Mouse (Mus musculus) Muller cell, postnatal 12 days (primary cell): Measurements from ENCODE around the gene Ak2.
A peak's percentile ranks its signal among the peaks of the same experiment; 100 is the strongest.

Experiments used
- DNase-seq: peaks from one replicate; pipeline ENCODE4 v3.0.0-alpha.2; 2015; ENCODE audit errors: inconsistent ontology term

Gene Ak2

GRCm38 (mm10) chr4:129009521-129009920 is 17.8 kb downstream of the Ak2 start:
- no peak for DNase-seq

GRCm38 (mm10) chr4:129011604-129012121 is 19.9 kb downstream of the Ak2 start:
- DNase-seq: peak; percentile 98

- no peak for DNase-seq
Observed at GRCm38 (mm10) chr4:129013151-129013864, 21.6 kb downstream of the Ak2 start.

- no peak for DNase-seq
Observed at GRCm38 (mm10) chr4:129016329-129016728, 24.6 kb downstream of the Ak2 start.

- DNase-seq: no peak
Observed at GRCm38 (mm10) chr4:129017150-129017549, 25.4 kb downstream of the Ak2 start.

GRCm38 (mm10) chr4:129018788-129019435 is 27.2 kb downstream of the Ak2 start:
- DNase-seq: no peak

- DNase-seq: no peak
Observed at GRCm38 (mm10) chr4:129019788-129020187, 28.0 kb downstream of the Ak2 start.

GRCm38 (mm10) chr4:129020454-129020853 is 28.7 kb downstream of the Ak2 start:
- DNase-seq: peak; percentile 92

GRCm38 (mm10) chr4:129021426-129021825 is 29.7 kb downstream of the Ak2 start:
- no peak for DNase-seq

GRCm38 (mm10) chr4:129021886-129022285 is 30.1 kb downstream of the Ak2 start:
- no peak for DNase-seq

- DNase-seq: no peak
Observed at GRCm38 (mm10) chr4:129023884-129024283, 32.1 kb downstream of the Ak2 start.

- DNase-seq: peak; percentile 49
Observed at GRCm38 (mm10) chr4:129024775-129025174, 33.0 kb downstream of the Ak2 start.

GRCm38 (mm10) chr4:129025707-129026106 is 33.9 kb downstream of the Ak2 start:
- DNase-seq: no peak

- no peak for DNase-seq
Observed at GRCm38 (mm10) chr4:129030746-129031145, 39.0 kb downstream of the Ak2 start.

GRCm38 (mm10) chr4:129031408-129031965 is 39.7 kb downstream of the Ak2 start:
- DNase-seq: no peak

- no peak for DNase-seq
Observed at GRCm38 (mm10) chr4:129032133-129032962, 40.6 kb downstream of the Ak2 start.

GRCm38 (mm10) chr4:129032963-129033951 is 41.5 kb downstream of the Ak2 start:
- peak; percentile 76 for DNase-seq

- no peak for DNase-seq
Observed at GRCm38 (mm10) chr4:129034224-129034623, 42.5 kb downstream of the Ak2 start.

- DNase-seq: peak; percentile 85
Observed at GRCm38 (mm10) chr4:129034706-129035660, 43.2 kb downstream of the Ak2 start.
